Mouse (Mus musculus): ENCODE data around the gene Il17f. TPM values are rescaled to one million over a fixed set of nuclear protein-coding genes. Genes with fewer than 3 reads are reported as not detected.
"Not testable (repeated sequence)": the region's sequence is repeated elsewhere in the genome, so short reads cannot be mapped to it uniquely, and the experiment has no call there.

Il17f gene
- 0.80 and 1.9 TPM in 2 replicates for polyA plus RNA-seq (2012; rRNA removed)

DNA sequence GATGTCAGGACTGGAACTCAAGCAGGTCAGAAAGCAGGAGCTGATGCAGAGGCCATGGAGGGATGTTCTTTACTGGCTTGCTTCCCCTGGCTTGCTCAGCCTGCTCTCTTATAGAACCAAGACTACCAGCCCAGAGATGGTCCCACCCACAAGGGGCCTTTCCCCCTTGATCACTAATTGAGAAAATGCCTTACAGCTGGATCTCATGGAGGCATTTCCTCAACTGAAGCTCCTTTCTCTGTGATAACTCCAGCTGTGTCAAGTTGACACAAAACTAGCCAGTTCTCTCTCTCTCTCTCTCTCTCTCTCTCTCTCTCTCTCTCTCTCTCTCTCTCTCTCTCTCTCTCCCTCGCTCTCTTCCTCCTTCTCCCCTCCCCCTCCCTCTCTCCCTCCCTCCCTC is at the start of gene Il17f:
Il17f (minus strand) TSS at position 101 of the 400 bp plus-strand sequence.
- WGBS: no CpG with 5 or more reads among the region's 1 CpGs
- H3K36me3 ChIP-seq (ENCODE audit: control insufficient read depth, insufficient read depth, low read length); H3K4me3 ChIP-seq (ENCODE audit: insufficient read depth, low read depth, low read length); DNase-seq; H3K27ac ChIP-seq (ENCODE audit: insufficient read depth, low read depth, low read length); H3K27me3 ChIP-seq (replicated peaks; ENCODE audit: control insufficient read depth, insufficient read depth, low read length); H3K4me1 ChIP-seq (ENCODE audit: control insufficient read depth, insufficient read depth, low read length): not testable (repeated sequence)

- Histone ChIP-seq H3K27me3 (replicated peaks; ENCODE audit: control insufficient read depth, insufficient read depth, low read length) (no peaks in the 10 kb centered on the region), H3K36me3 (ENCODE audit: control insufficient read depth, insufficient read depth, low read length) (no peaks in the 10 kb centered on the region), H3K4me3 (ENCODE audit: insufficient read depth, low read depth, low read length) (no peak overlapping the region), H3K27ac (ENCODE audit: insufficient read depth, low read depth, low read length) (no peak overlapping the region), H3K4me1 (ENCODE audit: control insufficient read depth, insufficient read depth, low read length) (no peaks in the 10 kb centered on the region)
- DNase-seq: no peak
- TF ChIP-seq POLR2A (IDR thresholded peaks at IDR 0.05; ENCODE audit: low read depth, low read length): no peak
- TF ChIP-seq CTCF (conservative IDR thresholded peaks at IDR 0.05; ENCODE audit: insufficient read depth, insufficient read length, low read depth, low read length): no peak
- 80% methylated on average over 3 of the region's 3 CpGs for WGBS
Observed at GRCm38 (mm10) chr1:20839911-20840310, 49.5 kb upstream of the Il17f start.

DNA sequence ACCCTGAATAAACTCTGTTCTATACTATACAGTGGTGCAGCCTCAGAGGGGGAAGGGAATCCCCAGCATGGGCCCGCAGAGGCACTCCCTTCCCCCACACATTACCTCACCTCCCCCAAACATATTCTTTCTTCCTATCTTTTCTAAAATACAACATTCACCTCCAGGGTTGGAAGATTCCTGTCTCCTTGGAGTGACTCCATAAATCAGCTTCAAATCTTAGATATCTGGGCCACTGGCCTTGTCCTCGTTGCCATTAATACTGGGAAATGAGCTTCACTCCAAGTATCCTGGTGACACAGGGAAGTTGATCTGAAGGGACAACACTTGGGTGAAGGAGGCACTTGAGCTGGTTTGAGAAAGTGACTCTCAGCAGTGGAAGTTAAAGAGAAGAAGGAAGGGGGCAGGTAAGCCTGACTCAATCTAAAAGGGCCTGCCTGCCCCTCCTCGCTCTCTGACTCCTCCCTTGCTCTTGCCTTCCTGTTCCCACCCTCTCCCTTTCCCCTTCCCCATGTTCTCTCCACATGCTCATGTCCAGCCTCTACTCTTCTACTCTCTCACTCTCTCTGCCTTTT is 46.2 kb upstream of the Il17f start:
- no peak for DNase-seq
- Histone ChIP-seq H3K27me3 (replicated peaks; ENCODE audit: control insufficient read depth, insufficient read depth, low read length) (no peaks in the 10 kb centered on the region), H3K36me3 (ENCODE audit: control insufficient read depth, insufficient read depth, low read length) (no peaks in the 10 kb centered on the region), H3K27ac (ENCODE audit: insufficient read depth, low read depth, low read length) (no peak overlapping the region), H3K4me1 (ENCODE audit: control insufficient read depth, insufficient read depth, low read length) (no peaks in the 10 kb centered on the region), H3K4me3 (ENCODE audit: insufficient read depth, low read depth, low read length) (no peak overlapping the region)
- WGBS: 66% methylated on average over 3 of the region's 3 CpGs
- TF ChIP-seq CTCF (conservative IDR thresholded peaks at IDR 0.05; ENCODE audit: insufficient read depth, insufficient read length, low read depth, low read length): no peak
- TF ChIP-seq POLR2A (IDR thresholded peaks at IDR 0.05; ENCODE audit: low read depth, low read length): no peak

DNA sequence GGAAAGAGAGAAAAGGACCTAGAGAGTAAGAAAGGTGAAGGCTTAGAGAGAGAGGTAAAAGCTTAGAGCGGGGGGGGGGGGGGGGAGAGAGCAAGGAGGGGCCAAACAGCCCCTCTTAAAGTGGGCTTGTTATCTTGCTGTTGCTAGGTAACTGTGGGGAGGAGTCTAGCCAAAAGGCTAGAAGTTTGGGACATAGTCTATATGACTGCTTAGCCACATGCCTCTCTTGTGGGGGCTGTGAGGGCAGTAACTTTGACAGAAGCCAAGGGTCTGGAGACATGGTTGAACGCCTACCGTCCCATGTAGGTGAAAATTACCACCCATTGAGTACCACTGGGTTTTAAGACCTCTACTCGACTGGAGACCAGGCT is 42.7 kb upstream of the Il17f start:
- Histone ChIP-seq H3K27me3 (replicated peaks; ENCODE audit: control insufficient read depth, insufficient read depth, low read length) (no peaks in the 10 kb centered on the region), H3K4me3 (ENCODE audit: insufficient read depth, low read depth, low read length) (no peak overlapping the region), H3K4me1 (ENCODE audit: control insufficient read depth, insufficient read depth, low read length) (no peaks in the 10 kb centered on the region), H3K36me3 (ENCODE audit: control insufficient read depth, insufficient read depth, low read length) (no peaks in the 10 kb centered on the region), H3K27ac (ENCODE audit: insufficient read depth, low read depth, low read length) (no peak overlapping the region)
- 51% methylated on average over 4 of the region's 4 CpGs for whole genome bisulfite sequencing
- no peak for DNase-seq
- TF ChIP-seq POLR2A (IDR thresholded peaks at IDR 0.05; ENCODE audit: low read depth, low read length): no peak
- TF ChIP-seq CTCF (conservative IDR thresholded peaks at IDR 0.05; ENCODE audit: insufficient read depth, insufficient read length, low read depth, low read length): no peak

- WGBS: 74% methylated on average over 5 of the region's 5 CpGs
- Histone ChIP-seq H3K4me3 (ENCODE audit: insufficient read depth, low read depth, low read length) (no peak overlapping the region), H3K4me1 (ENCODE audit: control insufficient read depth, insufficient read depth, low read length) (no peaks in the 10 kb centered on the region), H3K27me3 (replicated peaks; ENCODE audit: control insufficient read depth, insufficient read depth, low read length) (no peaks in the 10 kb centered on the region), H3K36me3 (ENCODE audit: control insufficient read depth, insufficient read depth, low read length) (no peaks in the 10 kb centered on the region), H3K27ac (ENCODE audit: insufficient read depth, low read depth, low read length) (no peak overlapping the region)
- no peak for DNase-seq
- TF ChIP-seq POLR2A (IDR thresholded peaks at IDR 0.05; ENCODE audit: low read depth, low read length) (no peak), CTCF (conservative IDR thresholded peaks at IDR 0.05; ENCODE audit: insufficient read depth, insufficient read length, low read depth, low read length) (no peak)
Observed at GRCm38 (mm10) chr1:20832473-20833140, 42.2 kb upstream of the Il17f start.

DNA sequence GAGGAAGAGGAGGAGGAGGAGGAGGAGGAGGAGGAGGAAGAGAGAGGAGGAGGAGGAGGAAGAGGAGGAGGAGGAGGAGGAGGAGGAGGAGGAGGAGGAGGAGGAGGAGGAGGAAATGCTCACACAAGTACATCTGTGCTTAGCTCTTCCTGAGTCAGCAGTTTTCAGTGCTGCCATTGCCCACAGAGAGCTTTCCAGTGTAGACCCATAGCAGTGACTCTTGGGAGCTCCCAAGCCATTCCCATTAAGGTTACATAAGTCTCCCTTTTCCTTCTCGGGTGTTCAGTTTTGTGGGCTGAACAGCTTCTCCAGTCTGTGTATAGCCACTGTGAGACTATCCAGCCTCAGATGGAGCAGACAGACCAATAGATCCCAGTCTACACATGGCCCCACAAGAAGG is 40.1 kb upstream of the Il17f start:
- Histone ChIP-seq H3K36me3 (ENCODE audit: control insufficient read depth, insufficient read depth, low read length) (no peaks in the 10 kb centered on the region), H3K27me3 (replicated peaks; ENCODE audit: control insufficient read depth, insufficient read depth, low read length) (no peaks in the 10 kb centered on the region), H3K4me3 (ENCODE audit: insufficient read depth, low read depth, low read length) (no peak overlapping the region), H3K27ac (ENCODE audit: insufficient read depth, low read depth, low read length) (no peak overlapping the region), H3K4me1 (ENCODE audit: control insufficient read depth, insufficient read depth, low read length) (no peaks in the 10 kb centered on the region)
- 88% methylated on average over 1 of the region's 1 CpGs for WGBS
- no peak for DNase-seq
- TF ChIP-seq CTCF (conservative IDR thresholded peaks at IDR 0.05; ENCODE audit: insufficient read depth, insufficient read length, low read depth, low read length): no peak
- no peak for TF ChIP-seq POLR2A (IDR thresholded peaks at IDR 0.05; ENCODE audit: low read depth, low read length)

DNA sequence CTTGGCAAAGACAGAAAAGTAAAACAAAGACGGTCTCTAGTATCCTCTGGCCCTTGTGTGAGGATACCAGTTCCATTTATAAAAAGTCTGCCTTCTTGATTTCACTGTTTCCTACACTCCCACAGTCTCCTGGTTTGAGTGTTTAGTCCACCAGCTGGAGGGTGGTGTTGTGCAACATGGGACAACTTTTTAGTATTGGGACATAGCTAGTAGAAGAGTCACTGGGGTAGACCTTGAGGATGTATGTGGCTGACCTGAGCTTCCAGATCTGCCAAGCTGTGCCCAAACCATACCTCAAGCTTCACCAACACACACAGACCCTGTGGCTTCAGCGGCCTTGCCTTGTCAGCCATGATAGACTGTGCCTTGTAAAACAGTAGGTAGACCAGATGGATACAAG is 37.6 kb upstream of the Il17f start:
- DNase-seq: no peak
- Histone ChIP-seq H3K4me3 (ENCODE audit: insufficient read depth, low read depth, low read length) (no peak overlapping the region), H3K4me1 (ENCODE audit: control insufficient read depth, insufficient read depth, low read length) (no peaks in the 10 kb centered on the region), H3K27ac (ENCODE audit: insufficient read depth, low read depth, low read length) (no peak overlapping the region), H3K27me3 (replicated peaks; ENCODE audit: control insufficient read depth, insufficient read depth, low read length) (no peaks in the 10 kb centered on the region), H3K36me3 (ENCODE audit: control insufficient read depth, insufficient read depth, low read length) (no peaks in the 10 kb centered on the region)
- no peak for TF ChIP-seq POLR2A (IDR thresholded peaks at IDR 0.05; ENCODE audit: low read depth, low read length)
- no peak for TF ChIP-seq CTCF (conservative IDR thresholded peaks at IDR 0.05; ENCODE audit: insufficient read depth, insufficient read length, low read depth, low read length)
- WGBS: 95% methylated on average over 2 of the region's 2 CpGs

Data from kidney, adult 2 months (tissue).